Mouse (Mus musculus): Measurements from ENCODE around the gene Defb25. TPM values are rescaled to one million over a fixed set of nuclear protein-coding genes. Genes with fewer than 3 reads are reported as not detected.
"Not testable (repeated sequence)": the region's sequence is repeated elsewhere in the genome, so short reads cannot be mapped to it uniquely, and the experiment has no call there.

Gene Defb25
- 0.56 TPM in 1 of 2 replicates, not detected in the other for polyA plus RNA-seq (2016; fragmentation: Nextera tagmentation; extraction: Ambion mirVana)

GRCm38 (mm10) chr2:152622953-152623352, at the start of gene Defb25:
TSS of gene Defb25 (minus strand) at chr2:152623053.
- H3K36me3 ChIP-seq, result no peaks in the 10 kb centered on the region
- H3K27me3 ChIP-seq (replicated peaks), result peaks cover 65% of the 10 kb centered on the region
- no peak within 1 kb of the TSS for H3K9ac ChIP-seq
- no peaks in the 10 kb centered on the region for H3K9me3 ChIP-seq (replicated peaks)
- peaks cover 13% of the 10 kb centered on the region; the same call in 1 of the 2 replicates for H3K4me1 ChIP-seq
- WGBS (ENCODE audit: insufficient replicate concordance), result 70% methylated on average over 7 of the region's 7 CpGs
- H3K27ac ChIP-seq, result no peak within 1 kb of the TSS
- ATAC-seq, result no peak
- no peak within 1 kb of the TSS for H3K4me3 ChIP-seq
- no peak within 1 kb of the TSS for H3K4me2 ChIP-seq

- no peak for ATAC-seq
- peak overlapping the region; percentile 77; the same call in 1 of the 2 replicates for H3K4me3 ChIP-seq
- H3K4me2 ChIP-seq, result peak overlapping the region; percentile 96
- H3K4me1 ChIP-seq, result peaks cover 56% of the 10 kb centered on the region
- H3K9ac ChIP-seq, result no peak overlapping the region
- H3K27ac ChIP-seq, result peak overlapping the region; percentile 55; the same call in 1 of the 2 replicates
- H3K9me3 ChIP-seq (replicated peaks), result no peaks in the 10 kb centered on the region
- 0 out of 2 replicates have a peak, but pooled peaks cover 3% of the 10 kb centered on the region for H3K27me3 ChIP-seq (replicated peaks)
- 80% methylated on average over 12 of the region's 12 CpGs for WGBS (ENCODE audit: insufficient replicate concordance)
- H3K36me3 ChIP-seq, result peaks cover 48% of the 10 kb centered on the region
Measured at GRCm38 (mm10) chr2:152672166-152672565, 49.3 kb upstream of the Defb25 start.

GRCm38 (mm10) chr2:152671642-152671999, 48.8 kb upstream of the Defb25 start:
- Histone ChIP-seq H3K9ac (peak overlapping the region; percentile 84; the same call in 1 of the 2 replicates), H3K4me3 (peak overlapping the region; percentile 77), H3K36me3 (peaks cover 43% of the 10 kb centered on the region), H3K4me2 (peak overlapping the region; percentile 96), H3K27me3 (replicated peaks) (0 out of 2 replicates have a peak, but pooled peaks cover 3% of the 10 kb centered on the region), H3K4me1 (peaks cover 56% of the 10 kb centered on the region), H3K27ac (peak overlapping the region; percentile 55; the same call in 1 of the 2 replicates), H3K9me3 (replicated peaks) (no peaks in the 10 kb centered on the region)
- WGBS (ENCODE audit: insufficient replicate concordance), result 12% methylated on average over 5 of the region's 5 CpGs
- ATAC-seq, result peak; percentile 51

GRCm38 (mm10) chr2:152670983-152671641, 48.3 kb upstream of the Defb25 start:
- ATAC-seq, result no peak
- H3K9me3 ChIP-seq (replicated peaks), result no peaks in the 10 kb centered on the region
- peak overlapping the region; percentile 55 for H3K27ac ChIP-seq
- peak overlapping the region; percentile 96 for H3K4me2 ChIP-seq
- peaks cover 38% of the 10 kb centered on the region for H3K36me3 ChIP-seq
- peaks cover 54% of the 10 kb centered on the region for H3K4me1 ChIP-seq
- WGBS (ENCODE audit: insufficient replicate concordance), result 18% methylated on average over 9 of the region's 9 CpGs
- 0 out of 2 replicates have a peak, but pooled peaks cover 3% of the 10 kb centered on the region for H3K27me3 ChIP-seq (replicated peaks)
- H3K4me3 ChIP-seq, result peak overlapping the region; percentile 77
- peak overlapping the region; percentile 84 for H3K9ac ChIP-seq

GRCm38 (mm10) chr2:152669639-152670484, 47.0 kb upstream of the Defb25 start:
- Histone ChIP-seq H3K27ac (peak overlapping the region; percentile 83), H3K27me3 (replicated peaks) (0 out of 2 replicates have a peak, but pooled peaks cover 3% of the 10 kb centered on the region), H3K9ac (peak overlapping the region; percentile 84), H3K4me2 (peak overlapping the region; percentile 96), H3K9me3 (replicated peaks) (no peaks in the 10 kb centered on the region), H3K4me1 (peaks cover 42% of the 10 kb centered on the region), H3K4me3 (peak overlapping the region; percentile 77), H3K36me3 (peaks cover 25% of the 10 kb centered on the region)
- WGBS (ENCODE audit: insufficient replicate concordance), result under 1% methylated on average over 46 of the region's 46 CpGs
- peak; percentile 66 for ATAC-seq

- peaks cover 21% of the 10 kb centered on the region for H3K36me3 ChIP-seq
- peak within 1 kb of the TSS; percentile 83 for H3K27ac ChIP-seq
- peak within 1 kb of the TSS; percentile 84 for H3K9ac ChIP-seq
- H3K4me2 ChIP-seq, result peak within 1 kb of the TSS; percentile 96
- WGBS (ENCODE audit: insufficient replicate concordance), result under 1% methylated on average over 35 of the region's 35 CpGs
- ATAC-seq, result peak; percentile 77
- H3K27me3 ChIP-seq (replicated peaks), result 0 out of 2 replicates have a peak, but pooled peaks cover 3% of the 10 kb centered on the region
- peaks cover 42% of the 10 kb centered on the region for H3K4me1 ChIP-seq
- peak within 1 kb of the TSS; percentile 77 for H3K4me3 ChIP-seq
- no peaks in the 10 kb centered on the region for H3K9me3 ChIP-seq (replicated peaks)
Measured at GRCm38 (mm10) chr2:152669256-152669638, 46.4 kb upstream of the Defb25 start, which contains the start of gene H13. TSS of gene H13 (plus strand) at chr2:152669461.

GRCm38 (mm10) chr2:152666191-152666590, 43.3 kb upstream of the Defb25 start:
- not testable (repeated sequence) for ATAC-seq; H3K4me3 ChIP-seq; H3K27ac ChIP-seq; H3K9me3 ChIP-seq (replicated peaks); H3K36me3 ChIP-seq; H3K4me2 ChIP-seq; H3K27me3 ChIP-seq (replicated peaks); H3K9ac ChIP-seq
- H3K4me1 ChIP-seq, result peaks cover 19% of the 10 kb centered on the region
- WGBS (ENCODE audit: insufficient replicate concordance), result 73% methylated on average over 3 of the region's 3 CpGs

- WGBS (ENCODE audit: insufficient replicate concordance), result 52% methylated on average over 6 of the region's 6 CpGs
- no peaks in the 10 kb centered on the region for H3K4me1 ChIP-seq
- no peaks in the 10 kb centered on the region for H3K9me3 ChIP-seq (replicated peaks)
- H3K4me3 ChIP-seq, result no peak overlapping the region
- H3K36me3 ChIP-seq, result no peaks in the 10 kb centered on the region
- no peak overlapping the region for H3K27ac ChIP-seq
- no peak overlapping the region for H3K9ac ChIP-seq
- no peaks in the 10 kb centered on the region for H3K27me3 ChIP-seq (replicated peaks)
- no peak for ATAC-seq
- no peak overlapping the region for H3K4me2 ChIP-seq
Measured at GRCm38 (mm10) chr2:152661163-152661562, 38.3 kb upstream of the Defb25 start.

GRCm38 (mm10) chr2:152657398-152657797, 34.5 kb upstream of the Defb25 start:
- H3K4me2 ChIP-seq, result no peak overlapping the region
- no peak overlapping the region for H3K9ac ChIP-seq
- no peak overlapping the region for H3K4me3 ChIP-seq
- no peak overlapping the region for H3K27ac ChIP-seq
- 44% methylated on average over 10 of the region's 10 CpGs for whole genome bisulfite sequencing (ENCODE audit: insufficient replicate concordance)
- ATAC-seq, result no peak
- H3K36me3 ChIP-seq, result no peaks in the 10 kb centered on the region
- no peaks in the 10 kb centered on the region for H3K27me3 ChIP-seq (replicated peaks)
- no peaks in the 10 kb centered on the region for H3K9me3 ChIP-seq (replicated peaks)
- H3K4me1 ChIP-seq, result peaks cover 7% of the 10 kb centered on the region; the same call in 1 of the 2 replicates

GRCm38 (mm10) chr2:152653874-152654715, 31.2 kb upstream of the Defb25 start:
- H3K36me3 ChIP-seq, result no peaks in the 10 kb centered on the region
- no peak overlapping the region for H3K4me2 ChIP-seq
- H3K27ac ChIP-seq, result no peak overlapping the region
- H3K9ac ChIP-seq, result no peak overlapping the region
- H3K4me3 ChIP-seq, result no peak overlapping the region
- no peaks in the 10 kb centered on the region for H3K9me3 ChIP-seq (replicated peaks)
- 35% methylated on average over 14 of the region's 14 CpGs for WGBS (ENCODE audit: insufficient replicate concordance)
- ATAC-seq, result no peak
- H3K27me3 ChIP-seq (replicated peaks), result no peaks in the 10 kb centered on the region
- peaks cover 7% of the 10 kb centered on the region; the same call in 1 of the 2 replicates for H3K4me1 ChIP-seq

GRCm38 (mm10) chr2:152652901-152653620, 30.2 kb upstream of the Defb25 start:
- Histone ChIP-seq H3K4me1 (peaks cover 7% of the 10 kb centered on the region; the same call in 1 of the 2 replicates), H3K4me3 (no peak overlapping the region), H3K27ac (no peak overlapping the region), H3K9me3 (replicated peaks) (no peaks in the 10 kb centered on the region), H3K27me3 (replicated peaks) (no peaks in the 10 kb centered on the region), H3K9ac (no peak overlapping the region), H3K4me2 (no peak overlapping the region), H3K36me3 (no peaks in the 10 kb centered on the region)
- no peak for ATAC-seq
- 45% methylated on average over 10 of the region's 10 CpGs for WGBS (ENCODE audit: insufficient replicate concordance)

All from liver, embryonic 12.5 days (tissue).